Mouse (Mus musculus): ENCODE results near the gene Mxi1. TPM values are rescaled to one million over a fixed set of nuclear protein-coding genes. Genes with fewer than 3 reads are reported as not detected.

Mxi1 gene
- polyA plus RNA-seq (2017; shearing (Covaris generic)) = 1 to 10 TPM; 4.7 to 4.9 TPM

DNA sequence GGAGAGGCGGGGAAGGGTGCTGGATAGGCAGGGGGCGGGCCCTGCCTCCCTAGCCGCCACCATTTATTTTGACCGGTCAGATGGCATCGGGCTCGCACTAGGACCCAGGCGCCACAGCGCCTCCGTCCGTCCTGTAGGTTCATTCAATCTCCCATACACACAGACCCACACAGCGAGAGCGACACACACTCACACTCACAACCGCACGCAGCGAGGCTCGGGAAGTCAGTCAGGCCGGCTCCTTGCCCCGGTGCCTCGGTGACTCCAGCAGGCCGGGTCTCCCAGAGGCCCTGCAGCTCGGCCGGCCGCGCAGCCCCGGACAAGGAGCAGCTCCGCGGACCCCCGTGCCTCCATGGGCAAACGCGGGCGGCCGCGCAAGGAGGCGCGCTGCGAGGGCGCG, at the start of gene Mxi1:
Gene Mxi1 (plus strand): TSS at position 171 of the 400 bp plus-strand sequence.
- ATAC-seq = no peak

DNA sequence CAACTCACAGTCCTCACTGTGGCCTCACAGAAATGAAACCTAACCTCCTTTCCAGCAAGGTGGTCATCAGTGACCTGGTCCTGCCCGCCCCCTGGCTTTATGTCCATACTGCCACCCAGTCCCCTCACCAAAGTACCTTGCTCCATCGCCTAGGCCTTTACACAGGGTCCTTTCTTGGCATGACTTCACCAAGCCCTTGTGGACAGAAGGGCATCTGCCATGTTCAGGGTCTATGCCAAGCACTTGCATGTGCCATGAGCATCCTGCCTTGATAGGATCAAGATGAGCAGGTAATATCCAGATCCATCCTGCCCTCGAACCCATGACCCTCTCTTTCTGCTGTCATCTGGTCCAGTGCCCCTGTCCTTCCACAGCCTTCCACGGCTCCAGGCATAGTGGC, 49.5 kb upstream of the Mxi1 start:
- ATAC-seq = no peak

DNA sequence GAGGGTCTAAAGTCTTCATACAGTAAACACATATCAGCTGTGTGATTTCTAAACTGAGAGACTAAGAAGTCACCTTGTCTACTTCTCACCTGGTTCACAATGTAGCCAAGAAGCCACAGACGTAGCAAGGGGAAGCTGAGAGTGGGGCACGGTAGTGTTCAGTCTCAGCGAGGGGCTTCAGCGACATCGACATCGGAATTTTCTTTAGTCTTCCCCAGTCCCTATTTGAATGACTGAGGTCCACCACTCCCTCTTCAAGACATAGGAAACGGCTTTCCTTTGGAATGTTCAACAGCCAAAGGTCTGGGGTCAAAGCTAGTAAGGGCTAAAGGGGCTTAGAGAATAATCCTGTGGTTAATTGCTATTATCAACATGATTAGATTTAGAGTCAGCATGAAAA, 48.3 kb upstream of the Mxi1 start:
- no peak for ATAC-seq

DNA sequence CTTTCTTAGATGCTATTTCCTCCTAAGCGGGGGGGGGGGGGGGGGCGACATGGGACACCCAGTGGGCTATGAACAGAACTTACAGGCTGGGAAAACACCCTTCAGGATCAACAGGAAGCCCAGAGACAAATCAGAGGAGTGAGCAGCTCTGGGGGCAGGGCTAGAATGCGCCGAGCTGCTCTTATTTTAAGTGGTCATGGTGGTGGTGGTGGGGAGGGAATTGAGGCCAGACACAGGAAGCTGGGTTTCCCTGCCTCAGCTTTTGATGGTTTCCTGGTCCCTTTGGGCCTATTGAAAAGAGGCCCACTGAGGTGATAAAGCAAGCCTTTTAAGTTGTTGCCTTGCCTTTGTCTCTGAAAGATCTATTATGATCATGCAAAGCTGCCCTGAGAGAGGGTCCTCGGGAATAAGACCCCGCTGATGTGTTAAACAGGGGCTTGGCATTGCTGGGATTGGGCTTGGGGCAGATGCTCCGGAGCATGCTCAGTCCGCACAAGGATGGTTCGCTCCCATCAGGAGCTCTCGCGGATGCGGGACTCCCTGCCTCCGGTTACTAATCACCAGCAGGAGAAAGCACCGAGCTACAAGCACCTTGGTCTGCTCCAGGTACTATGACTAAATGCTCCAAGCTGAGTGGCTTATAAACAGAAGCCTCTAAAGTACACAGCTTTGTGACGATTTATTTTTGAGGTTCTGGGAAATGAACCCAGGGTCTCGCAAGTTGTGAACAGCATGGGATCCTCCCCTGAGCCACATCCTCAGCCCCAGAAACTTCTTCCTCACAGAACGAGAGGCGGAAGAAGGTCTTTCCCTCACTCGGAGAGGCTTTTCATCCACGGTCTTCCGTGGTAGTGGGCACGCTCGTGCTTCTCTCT, 46.2 kb upstream of the Mxi1 start:
- peak; percentile 77 for ATAC-seq

DNA sequence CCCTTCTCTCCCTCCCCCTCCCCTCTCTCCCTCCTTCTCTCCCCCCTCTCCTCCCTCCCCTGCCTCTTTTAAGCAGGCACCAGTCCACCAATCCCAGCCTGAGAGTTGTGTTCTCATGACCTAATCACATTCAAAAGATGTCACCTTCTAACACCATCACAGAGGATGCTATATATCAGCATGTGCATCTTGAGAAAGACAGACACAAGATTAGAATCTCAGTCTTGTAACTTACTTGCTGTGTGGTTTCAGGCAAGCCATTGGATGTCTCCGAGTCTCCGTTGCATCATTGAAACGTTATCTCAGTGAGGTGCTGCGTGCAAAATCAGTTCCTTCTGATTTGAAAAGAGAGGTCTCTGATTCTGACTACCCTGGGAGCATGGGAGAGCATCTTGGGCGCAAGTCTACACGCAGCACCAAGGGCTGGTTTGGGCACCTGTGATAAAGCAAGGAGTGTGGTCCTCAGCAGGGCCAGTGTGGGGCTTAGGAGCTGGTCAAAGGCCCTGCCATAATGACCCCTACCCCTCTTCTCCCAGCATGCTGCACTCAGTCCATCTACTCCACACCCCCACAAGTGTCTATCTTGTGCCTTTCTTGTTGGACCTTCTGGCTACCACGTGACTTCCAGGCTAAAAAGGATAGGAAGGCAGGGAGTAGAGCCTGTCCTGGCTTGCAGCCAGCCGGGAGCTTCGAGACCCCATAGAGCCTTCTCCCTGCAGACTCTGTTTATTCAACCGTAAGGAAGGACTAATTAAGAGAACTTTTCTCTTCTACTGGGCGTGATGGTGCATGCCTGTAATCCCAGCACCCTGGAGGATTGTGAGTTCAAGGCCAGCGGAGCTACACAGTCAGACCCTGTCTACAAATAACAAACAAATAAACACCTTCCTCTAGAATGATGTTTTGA, 45.2 kb upstream of the Mxi1 start:
- ATAC-seq = peak; percentile 52

DNA sequence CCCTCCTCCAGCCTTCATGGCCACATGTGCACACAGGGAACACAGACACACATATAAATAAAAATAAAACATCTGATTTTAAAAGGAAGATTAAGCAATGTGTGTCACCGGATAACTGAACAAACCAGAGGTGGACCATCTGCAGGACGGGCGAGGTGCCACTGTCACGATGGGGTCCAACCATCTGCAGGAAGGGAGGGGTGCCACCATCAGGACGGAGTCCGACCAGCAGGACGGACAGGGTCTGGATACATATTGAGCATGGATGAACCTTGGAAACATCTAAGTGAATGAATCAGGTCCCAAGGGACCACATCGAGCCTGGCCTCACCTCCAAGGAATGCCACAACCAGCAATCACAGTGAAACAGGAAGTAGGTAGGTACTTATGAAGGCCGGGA, 43.0 kb upstream of the Mxi1 start:
- ATAC-seq = no peak

DNA sequence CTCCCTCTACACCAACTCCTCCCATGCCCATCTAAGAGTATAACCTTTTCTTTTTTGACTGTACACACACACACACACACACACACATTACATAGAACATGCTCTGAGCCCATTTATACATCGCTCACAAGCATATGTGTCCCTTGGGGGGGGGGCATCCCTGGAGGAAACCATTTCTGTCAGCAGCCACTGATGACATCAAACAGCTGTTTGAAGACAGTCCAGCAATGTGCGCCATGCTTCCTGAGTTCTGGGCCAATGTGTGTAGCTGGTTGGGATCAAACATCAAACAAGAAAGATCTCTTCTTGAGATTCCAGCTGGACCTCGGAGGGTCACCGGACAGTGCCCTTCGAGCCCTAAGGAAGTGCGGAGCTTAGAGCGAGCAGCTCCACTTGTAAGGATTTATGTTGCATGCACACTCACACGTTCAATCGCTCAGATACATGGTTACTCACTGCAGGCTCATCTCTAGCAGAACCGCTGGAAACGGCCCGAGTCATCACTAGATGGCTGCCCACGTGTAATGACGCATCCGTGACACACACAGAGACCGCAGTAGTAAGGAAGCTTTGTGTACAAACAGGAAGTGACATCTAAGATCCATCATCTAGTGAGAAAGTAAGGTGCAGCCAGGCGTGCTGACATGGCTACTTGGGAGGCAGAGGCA, 37.1 kb upstream of the Mxi1 start:
- peak; percentile 85 for ATAC-seq

DNA sequence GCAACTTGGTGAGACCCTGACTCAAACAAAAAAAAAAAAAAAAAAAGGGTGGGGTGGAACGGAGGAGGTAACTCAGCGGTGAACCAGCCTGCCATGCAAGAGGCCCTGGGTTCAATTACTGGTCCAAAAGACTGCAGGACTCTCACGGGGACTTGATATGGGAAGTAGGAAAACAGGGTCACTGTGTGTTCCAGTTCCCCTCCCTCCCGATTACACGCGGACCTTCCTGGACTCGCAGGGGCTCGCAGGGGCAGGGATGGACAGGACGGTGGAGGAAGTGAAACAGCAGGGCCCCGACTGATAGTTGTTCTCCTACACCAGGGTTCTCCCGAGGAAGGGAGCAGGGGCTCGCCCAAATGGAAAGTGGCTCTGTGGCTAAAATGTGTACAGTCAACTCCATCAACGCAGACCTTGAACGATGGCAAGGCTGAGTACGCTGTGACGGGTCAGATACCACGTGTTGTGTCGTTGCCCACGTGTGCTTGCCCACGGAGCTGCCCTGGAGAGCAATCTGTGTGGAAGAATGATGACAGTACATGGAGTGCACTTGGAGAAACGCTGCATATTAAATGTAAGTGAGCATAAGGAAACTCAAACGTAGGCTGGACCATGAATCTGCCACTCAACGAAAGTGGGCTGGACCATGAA, 36.4 kb upstream of the Mxi1 start:
- no peak for ATAC-seq

DNA sequence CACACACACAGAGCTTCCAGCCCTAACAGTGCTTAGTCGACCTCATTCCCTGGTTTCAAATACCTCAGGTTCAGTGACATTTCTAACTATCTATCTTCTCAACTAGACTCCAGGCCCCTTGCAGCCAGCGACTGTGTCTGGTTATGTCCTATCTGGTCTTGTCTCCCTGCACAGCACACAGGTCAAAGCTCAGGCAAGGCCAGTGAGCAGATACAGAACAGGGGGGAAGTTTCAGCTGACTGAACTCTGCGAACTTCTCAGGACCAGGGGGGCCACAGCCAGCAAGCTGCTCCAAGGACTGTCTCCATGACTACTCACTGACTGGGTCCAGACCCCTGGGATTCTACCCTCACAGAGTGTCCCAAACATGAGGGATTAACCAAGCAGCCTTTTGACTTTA, 35.1 kb upstream of the Mxi1 start:
- no peak for ATAC-seq

DNA sequence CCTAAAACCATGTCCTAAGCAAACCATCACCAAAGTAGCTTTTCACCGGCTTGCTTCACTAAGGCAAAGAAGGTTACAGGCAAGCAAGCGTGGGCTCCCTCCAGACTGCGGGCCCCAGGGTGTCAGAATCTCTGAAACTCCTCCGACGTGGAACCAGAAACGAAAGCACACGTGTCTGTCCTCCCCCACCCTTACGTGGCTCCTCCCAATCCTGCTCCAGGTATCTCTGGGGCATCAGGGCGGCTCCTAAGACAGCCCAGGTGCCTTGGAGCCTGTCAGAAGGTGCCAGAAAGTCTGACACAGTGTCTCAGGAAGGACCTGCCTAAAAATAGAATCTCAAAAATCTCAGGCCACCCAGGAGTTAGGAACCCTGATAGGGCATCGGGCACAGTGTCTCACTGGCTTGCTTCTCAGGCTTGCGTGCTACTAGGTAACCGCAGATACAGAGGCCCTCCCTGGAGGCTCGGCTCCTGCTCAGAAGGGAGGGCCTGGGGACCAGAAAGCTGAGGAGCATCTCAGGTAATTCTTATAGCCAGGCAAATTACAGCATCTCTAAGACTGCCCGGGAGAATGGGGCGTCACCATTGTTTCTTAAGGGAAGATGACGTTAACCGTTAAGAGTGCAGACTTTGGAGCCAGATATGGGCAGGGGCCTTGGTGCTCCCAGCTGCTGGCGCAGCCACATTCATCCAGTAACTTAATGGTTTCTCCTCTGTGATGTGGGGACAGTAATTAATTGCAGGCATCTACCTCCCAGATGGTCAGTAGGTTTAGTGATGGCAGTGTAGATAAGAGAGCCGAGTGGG, 33.2 kb upstream of the Mxi1 start:
- ATAC-seq = no peak

DNA sequence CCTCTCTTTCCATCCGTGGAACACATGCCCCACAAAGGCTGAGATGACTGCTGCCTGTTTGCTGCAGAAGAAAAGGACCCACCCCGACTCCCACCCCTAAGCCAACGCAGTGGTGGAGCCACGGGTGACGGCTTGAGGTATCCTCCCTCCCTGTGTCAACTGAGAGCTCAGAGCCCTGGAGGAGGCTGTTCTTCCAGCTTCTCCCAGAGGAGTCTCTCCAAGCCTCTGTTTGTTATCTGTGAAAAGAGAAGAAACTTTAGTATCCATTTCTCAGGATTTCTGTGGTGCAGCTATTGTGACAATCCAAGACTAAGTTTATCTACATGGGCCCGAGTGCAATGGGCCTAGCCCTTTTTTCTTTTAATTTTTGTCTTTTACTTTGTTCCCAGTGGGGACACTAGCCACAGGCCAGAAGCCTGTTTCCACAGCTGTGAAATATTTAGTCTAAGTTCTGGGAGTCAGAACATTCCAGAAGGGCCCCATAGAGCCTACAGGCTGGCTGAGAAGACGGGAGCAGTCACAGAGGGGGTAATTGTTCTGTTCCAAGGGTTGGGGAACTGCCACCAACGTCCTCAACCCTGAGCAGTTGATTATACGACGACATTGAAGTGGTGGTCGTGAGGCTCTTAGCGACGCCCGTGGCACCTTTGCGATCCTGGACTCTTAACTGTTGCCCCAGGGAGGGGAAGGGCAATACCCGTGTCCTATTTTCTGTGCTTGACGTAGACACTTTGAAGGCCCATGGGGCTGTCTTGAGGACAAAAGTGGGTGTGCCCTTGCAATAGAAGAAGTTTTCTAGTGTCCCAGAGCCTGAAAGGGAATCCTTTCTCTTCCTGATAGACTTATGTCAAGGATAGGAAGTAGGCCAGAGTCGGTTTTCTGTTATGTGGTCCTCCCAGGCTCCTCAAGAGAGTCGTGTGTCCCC, 31.6 kb upstream of the Mxi1 start:
- no peak for ATAC-seq

DNA sequence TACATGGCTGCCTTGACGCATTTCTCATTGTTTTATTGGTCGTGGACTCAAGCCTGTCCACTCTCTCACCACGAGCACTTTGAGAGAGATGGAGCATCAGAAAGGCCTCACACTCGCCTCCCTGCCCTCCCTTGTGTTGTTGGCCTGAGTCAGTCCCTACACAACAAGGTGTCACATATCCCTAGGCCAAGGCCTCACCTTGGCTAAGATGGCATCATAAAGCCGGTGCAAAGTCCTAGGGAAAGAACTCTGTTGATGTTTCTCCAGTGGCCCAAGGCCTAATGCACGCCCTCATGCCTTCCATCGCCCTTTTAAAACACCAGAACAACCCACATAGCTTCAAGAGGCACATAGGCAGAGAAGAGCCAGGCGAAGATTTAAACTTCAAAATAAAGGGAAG, 30.1 kb upstream of the Mxi1 start:
- no peak for ATAC-seq

DNA sequence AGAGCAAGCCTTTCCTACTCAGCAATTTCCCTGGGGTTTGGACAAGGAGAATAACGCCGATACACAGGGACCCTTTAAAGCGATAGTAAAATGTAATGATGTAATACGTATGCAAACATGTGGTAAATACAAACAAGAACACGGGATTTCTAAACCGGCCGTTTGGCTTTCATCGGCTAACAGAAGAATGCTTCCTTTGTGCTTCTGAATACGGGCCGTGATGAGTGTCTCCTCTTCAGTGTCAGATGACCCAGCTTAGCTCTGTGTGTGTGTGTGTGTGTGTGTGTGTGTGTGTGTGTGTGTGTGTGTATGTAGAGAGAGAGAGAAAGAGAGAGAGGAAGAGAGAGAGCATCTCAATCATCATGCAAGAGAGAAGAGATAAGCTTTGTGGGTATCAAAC, 27.7 kb upstream of the Mxi1 start:
- no peak for ATAC-seq

DNA sequence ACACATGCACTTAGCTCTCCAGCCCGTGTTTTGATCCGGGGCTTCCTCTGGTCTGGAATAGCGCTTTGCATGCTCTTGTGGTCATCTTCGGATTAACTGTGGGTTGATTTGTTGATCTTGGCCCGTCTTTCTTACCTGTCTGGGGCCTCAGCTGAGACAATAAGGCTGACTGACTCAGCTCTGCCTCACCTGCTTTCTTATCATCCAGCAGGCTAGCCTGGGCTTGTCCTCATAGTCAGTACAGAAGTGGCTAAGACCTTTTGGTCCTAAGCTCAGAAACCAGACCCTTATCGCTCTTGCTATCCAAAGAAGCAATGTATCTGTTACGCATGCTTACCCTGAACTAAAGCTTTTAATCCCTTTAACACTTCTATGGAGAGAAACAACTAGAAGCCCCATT, 26.6 kb upstream of the Mxi1 start:
- ATAC-seq = no peak

DNA sequence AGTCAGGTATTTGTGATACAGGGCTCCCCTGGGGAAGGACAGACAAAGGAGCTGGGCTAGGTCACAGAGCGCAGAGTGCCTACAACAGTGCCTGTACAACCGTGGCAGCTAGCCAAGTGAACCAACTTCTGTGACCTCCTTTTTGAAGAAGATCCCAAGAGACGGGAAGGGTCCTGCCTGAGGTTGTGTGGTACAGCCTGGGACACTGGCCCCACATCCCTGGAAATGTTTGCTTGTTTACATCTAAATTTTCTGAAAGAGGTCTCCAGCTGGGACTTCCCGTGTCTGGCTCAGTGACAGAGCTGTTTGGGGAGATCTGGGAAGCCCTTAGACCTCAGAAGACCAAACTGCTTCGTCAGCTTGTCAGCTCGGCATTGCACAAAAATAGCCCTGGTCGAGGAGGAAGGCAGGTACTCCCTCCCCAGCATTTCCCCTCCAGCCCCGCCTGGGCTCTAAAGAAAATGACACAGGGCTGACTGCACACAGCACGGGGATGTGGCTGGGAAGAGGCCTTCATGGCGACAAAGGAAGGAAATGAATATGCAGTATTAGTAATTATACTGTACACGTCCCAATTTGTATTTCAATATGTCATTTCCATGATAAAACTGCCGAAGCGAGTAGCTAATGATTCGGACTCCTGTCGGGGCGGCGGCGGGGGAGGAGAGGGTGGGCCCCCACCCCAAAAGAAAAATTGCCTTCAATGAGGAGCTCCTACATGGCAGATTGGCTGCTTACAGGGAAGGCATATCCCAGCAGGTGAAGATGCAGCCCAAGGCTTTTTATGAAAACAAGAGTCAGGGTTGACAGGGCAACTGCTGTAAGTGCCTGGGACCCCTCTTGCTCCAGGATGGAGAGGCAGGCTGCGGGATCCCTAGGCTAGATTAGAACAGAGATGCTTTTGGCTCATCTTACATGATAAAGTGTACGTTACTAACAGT, 25.8 kb upstream of the Mxi1 start:
- no peak for ATAC-seq

DNA sequence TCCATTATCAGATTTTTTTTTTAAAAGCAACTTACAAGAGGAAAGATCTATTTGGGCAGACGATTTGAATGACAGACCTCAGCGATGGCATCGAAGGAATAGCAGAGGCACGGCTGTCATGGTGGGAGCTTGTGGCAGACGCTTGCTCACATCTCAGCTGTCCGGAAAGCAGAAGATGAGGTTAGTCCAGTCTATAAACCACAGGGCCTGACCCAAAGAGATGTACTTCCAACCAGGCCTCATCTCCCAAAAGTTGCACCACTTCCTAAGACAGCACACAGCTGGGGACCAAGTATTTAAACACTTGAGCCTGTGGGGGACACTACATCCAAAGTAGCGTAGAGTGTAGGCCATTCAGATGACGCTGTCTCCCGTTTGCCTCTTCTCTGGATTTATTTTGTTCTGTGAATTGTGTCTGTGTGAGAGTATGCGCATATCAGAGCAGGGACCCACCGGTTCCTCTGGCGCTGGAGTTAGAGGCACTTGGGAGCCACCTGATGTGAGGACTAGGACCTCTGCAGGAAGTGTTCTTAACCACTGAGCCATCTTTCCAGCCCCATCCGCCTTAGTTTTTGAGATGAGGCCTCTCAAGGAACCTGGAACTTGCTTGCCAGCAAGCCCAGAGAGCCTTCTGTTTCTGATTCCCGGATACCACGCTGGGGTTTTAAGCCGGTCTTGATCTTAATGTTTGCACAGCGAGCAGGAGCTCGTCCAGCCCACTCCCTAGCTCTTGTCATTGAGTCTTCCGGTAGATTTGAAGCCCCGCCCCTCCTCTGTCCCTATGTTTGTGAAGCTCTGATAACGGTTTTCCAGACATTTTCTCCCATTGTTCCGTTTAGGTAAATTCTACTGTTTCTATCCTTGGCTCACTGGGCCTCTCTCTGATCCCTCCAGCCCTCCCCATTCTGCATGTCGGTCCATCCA, 13.7 kb upstream of the Mxi1 start:
- ATAC-seq = no peak

DNA sequence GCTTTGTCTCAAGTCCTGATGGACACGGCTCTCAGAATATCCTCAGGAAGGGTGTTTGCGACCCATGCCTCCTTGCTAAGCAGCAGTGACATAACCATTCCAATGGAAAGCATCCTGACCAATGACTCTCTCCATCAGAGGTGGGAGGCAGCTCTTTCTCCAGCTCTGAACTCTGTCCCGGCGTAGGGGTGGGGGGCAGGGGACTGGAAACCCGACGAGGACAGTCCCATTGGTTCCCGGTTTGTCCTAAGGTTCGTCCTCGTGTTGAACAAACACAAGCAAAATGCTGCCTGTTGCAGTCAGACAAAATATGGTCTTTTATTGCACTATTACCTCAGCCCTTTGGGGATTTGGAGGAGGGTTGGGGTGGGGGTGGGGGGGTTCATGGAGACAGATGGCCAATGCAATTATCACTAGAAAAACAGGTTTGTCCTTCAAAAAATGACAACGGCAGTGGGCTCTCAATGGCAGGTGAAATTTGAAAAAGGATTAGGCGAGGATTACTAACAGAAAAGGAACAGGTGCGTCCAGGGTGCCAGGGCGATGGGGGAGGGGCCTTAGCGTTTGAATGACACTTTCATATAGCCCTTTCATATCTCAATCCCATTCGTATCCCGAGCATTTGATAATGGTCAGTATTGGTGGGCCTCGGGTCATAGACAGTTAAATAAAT, 11.0 kb upstream of the Mxi1 start:
- ATAC-seq = no peak

DNA sequence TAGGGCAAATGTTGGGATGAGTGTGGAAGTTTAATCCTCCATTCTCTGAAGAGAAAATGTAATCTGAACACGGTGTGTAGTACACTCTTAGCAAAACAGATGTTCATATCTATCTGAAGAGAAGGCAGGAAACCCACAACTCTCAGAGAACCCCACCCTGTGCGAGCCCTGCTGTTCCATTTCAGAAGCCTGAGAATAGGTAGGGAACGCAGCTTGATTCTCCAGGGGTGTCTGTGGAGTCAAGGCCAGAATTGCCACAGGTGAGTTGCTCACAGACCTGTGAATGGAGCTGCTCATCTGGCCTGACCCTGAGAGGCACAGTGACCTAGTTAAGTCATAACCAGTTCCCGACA, 10.5 kb upstream of the Mxi1 start:
- no peak for ATAC-seq
